Mouse (Mus musculus) retina, adult 2 months (tissue): ENCODE measurements around the gene Zpbp2.

ENCODE experiments used
- DNase-seq: peaks from one replicate; pipeline ENCODE4 v3.0.0-alpha.2; 2012; ENCODE audit warnings: low read depth, low spot score

Zpbp2 gene

DNA sequence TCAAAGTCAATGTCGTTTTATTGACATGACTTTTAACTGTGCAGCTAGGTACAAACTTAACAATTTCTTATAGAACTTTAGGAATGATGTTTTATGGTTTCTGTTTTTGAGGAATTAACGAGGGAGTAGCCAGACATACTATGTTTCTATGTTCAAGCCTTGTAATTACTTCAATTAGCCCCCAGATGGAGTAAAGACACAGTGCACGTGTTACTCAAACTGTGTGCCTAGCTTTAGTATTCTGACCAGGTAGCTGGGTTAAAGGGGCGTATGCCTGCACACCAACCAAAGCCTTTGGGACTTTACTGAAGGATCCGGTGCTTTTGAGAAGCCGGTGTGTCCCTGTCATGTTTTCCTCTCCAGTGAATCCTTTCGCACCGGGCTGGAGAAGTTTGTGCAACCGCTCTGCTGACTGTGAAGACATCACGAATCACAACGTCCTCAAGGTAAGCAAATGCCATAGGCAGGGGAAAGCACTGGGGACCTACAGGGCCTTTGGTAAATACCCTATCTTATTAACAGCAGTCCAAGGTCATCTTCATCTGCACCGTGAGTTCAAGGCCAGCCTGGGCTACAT is 4.3 kb downstream of the Zpbp2 start:
- no peak for DNase-seq

GRCm38 (mm10) chr11:98560942-98561341 is 10.0 kb downstream of the Zpbp2 start:
- no peak for DNase-seq

DNA sequence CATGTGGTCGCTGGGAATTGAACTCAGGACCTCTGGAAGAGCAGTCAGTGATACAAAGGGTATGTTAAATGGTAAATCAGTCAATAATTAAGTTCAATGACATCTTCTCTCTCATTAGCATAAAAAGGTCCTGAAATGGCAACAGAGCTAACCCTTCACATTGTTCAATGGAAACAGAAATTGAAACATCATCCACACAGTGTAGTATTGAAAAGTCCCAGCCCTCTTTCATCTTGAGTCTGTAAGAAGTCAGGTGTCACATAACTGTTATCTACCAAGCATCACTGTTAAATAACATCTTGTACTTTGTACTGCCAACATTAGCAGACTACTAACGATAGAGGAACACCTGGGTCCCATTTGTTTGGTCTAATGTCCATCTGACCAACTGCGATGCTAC is 12.1 kb downstream of the Zpbp2 start:
- no peak for DNase-seq

GRCm38 (mm10) chr11:98563921-98564414 is 13.1 kb downstream of the Zpbp2 start:
- DNase-seq, result no peak

GRCm38 (mm10) chr11:98568326-98568725 is 17.4 kb downstream of the Zpbp2 start:
- DNase-seq, result no peak

- no peak for DNase-seq
These were observed 18.6 kb downstream of the Zpbp2 start for GRCm38 (mm10) chr11:98569461-98569860.

DNA sequence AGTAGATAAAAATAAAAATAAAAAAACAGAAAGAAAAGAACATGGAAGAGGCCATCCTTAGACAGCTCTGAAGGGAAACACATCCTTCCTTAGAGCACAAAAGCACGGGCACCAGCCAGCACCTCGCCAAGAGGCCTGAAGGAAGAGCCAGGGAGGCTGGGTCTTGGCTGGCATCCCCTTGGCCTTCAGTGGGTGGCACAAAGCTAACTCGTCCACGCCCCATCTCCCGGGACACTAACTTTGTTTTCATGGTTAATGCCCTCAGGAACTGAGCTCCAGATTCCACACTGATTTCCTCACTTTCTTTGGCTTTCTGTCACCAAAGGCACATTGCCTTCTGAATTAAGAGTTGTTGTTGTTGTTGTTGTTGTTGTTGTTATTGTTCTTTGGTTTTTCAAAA is 26.9 kb downstream of the Zpbp2 start:
- no peak for DNase-seq

- DNase-seq, result no peak
These were observed 29.6 kb downstream of the Zpbp2 start for GRCm38 (mm10) chr11:98580301-98581121.

DNA sequence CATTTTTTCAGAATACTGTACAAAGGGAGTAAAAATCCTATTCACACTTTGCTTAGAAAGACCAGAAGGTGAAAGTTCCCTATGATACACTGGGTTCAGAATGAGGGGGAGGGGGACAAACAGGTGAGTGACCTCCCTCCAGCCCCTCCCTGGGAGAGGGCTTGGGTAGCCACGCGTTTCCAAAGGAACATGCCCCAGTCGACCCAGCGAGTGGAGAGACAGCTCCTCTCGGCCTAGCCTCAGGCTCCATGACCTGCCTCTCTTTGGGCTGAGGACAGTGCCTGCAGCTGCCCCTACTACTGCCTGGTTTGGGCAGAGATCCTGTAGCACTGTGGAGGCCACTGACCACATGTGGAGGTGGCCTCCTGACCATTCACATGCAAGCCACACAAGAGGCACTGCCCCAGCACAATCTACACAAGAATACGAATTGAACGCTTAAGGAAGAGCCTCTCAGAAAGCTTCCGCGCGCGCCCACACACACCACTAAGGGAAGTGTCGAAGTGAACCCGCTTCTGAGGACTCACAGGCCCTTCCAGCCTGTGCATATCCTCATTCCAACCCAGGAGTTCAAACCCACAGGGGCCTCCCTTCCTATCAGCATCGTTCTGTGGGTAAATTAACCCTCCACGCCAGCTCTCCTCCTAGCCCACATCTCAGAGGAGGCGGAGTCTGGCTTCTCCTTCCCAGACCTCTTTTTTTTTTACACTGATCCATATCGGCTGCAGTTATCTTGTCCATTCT is 30.6 kb downstream of the Zpbp2 start:
- no peak for DNase-seq

- no peak for DNase-seq
These were observed 31.1 kb downstream of the Zpbp2 start for GRCm38 (mm10) chr11:98582030-98582388.

- DNase-seq, result no peak
These were observed 31.8 kb downstream of the Zpbp2 start for GRCm38 (mm10) chr11:98582551-98583264.

- DNase-seq, result no peak
These were observed 32.3 kb downstream of the Zpbp2 start for GRCm38 (mm10) chr11:98583265-98583552.

DNA sequence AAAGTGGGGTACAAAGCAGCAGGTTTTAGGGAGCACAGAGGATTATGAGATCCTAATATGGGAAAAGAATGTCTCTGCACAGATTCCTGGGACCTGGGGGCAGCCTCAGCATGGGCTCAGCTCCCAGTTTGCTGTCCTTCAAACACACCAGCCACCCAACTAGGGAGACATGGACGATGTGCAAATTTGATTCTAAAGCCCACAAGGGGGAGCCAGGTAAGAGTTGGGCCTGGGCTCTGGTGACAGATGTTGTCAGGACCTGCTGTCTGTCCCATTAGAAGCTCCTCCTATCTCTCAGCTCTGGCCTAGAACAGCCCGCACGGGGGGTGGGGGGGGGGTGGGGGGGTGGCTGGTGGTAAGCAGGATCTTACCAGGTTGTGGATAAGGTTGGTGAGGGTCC is 32.7 kb downstream of the Zpbp2 start:
- DNase-seq, result no peak

DNA sequence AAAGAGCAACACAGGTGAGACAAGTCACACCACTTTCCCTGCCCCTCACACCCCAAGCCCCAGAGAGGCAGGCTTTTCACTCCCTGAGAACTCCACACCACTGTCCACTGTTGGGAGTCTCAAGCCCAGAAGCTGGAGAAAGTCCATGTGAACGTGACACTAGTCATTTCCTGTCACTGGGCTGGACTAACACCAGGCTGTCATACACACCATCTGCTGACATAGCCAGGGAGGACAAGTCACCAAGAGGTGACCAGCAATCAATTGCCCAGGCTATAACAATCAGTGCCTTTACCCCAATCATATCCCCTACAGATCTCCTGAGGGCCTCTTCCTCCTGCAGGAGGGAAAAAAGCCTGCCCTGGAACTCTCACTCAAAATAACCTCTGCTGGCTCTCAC is 33.2 kb downstream of the Zpbp2 start:
- DNase-seq, result no peak

DNA sequence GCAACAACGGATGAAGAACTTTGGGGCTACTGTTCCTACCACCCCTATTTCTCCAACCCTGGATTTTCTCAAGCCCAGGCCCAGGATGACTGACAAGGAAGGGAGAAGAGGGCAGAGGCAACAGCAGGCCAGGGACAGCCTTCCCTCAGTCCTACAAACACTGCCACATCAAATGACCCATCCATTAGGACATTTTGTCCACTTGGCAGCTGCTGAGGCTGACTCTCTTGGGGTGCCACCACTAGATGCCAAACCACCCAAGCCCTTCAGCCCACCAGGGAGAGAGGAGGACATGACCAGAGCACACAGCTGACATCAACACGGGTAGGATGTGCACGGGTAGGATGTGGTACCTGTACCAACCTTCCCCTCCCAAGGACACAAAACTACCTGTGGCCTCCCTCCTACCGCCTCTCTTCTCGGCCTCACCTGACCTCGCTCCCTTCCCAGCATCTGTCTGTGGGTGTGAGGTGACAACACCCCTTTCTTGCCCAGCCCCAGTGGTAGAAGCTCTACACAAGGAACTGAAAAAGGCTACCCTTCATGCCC is 33.8 kb downstream of the Zpbp2 start:
- DNase-seq, result no peak

- DNase-seq, result no peak
These were observed 35.4 kb downstream of the Zpbp2 start for GRCm38 (mm10) chr11:98586087-98586891.

- DNase-seq, result peak; percentile 93
These were observed 36.1 kb downstream of the Zpbp2 start, which contains the start of gene Ormdl3 for GRCm38 (mm10) chr11:98586892-98587563. Gene Ormdl3 (minus strand): TSS chr11:98587368.

GRCm38 (mm10) chr11:98587684-98588546 is 37.0 kb downstream of the Zpbp2 start:
- no peak for DNase-seq

DNA sequence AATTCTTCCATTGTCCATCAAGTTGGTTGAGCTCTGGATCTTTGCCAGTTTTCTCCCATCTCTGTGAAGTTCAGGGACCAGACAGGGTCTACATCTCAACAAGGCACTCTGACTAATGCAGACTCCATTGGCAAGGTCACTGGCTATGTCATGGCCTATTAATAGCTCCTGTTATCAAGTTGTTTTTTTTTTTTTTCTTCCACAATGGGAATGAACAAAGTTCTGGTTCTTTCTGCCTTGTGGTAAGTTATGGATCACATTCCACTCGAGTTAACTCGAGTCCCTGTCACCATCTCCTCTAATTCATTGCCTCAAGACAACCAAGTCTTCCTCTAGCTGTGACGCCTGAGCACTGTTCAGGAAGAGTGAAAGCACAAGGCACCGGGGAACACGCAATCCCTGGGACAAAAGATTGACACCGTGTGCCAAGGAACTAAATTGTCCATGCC is 38.0 kb downstream of the Zpbp2 start:
- DNase-seq, result no peak
